Mouse (Mus musculus): Measurements from ENCODE around the gene D930048N14Rik. TPM values are rescaled to one million over a fixed set of nuclear protein-coding genes. Genes with fewer than 3 reads are reported as not detected.
"Not testable (repeated sequence)": the region's sequence is repeated elsewhere in the genome, so short reads cannot be mapped to it uniquely, and the experiment has no call there.

The D930048N14Rik gene
- 2.4 and 3.8 TPM in 2 replicates for polyA plus RNA-seq (2014; fragmentation: Nextera tagmentation; extraction: Ambion mirVana)

DNA sequence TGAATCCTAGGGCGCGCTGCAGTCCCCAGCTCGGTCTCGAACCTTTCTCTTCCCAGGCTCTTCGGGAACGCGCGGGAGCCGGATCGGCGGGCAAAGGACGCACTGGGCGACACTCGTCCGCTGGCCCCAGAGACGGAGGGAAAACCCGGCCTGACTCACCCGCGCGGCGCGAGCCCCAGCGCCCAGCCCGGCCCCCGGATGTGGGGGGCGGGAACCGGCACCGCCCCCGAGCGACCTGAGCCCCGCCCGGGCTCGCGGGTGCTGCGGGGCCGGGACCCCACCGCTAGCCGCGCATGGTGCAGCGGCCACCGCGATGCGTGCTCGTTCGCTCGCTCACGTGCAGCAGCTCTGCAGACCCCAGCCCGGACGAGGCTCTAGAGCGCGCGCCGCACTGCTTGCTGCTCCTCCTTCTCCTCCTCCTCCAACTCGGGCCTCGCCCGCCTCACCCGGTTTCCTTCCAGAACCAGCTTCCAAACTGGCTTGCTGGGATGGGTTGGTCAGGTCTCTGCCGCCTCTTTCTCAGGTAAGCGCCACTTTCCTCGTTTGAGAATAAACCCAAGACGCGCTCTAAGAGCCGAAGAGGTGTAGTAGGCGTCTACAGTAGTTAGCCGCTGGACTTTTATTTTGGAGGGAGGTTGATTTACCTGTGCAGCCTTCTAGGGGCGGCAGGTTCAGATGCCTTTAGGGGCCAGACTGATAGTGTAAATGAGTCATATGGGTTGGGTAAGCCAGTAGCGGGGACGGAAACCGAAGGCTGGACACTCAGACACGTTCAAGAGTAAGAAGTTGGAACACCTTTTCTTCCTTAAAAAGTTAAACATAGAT, at the start of gene D930048N14Rik, which contains the start of gene N4bp3:
Gene D930048N14Rik, plus strand, starts transcription at position 264 of the 825 bp plus-strand sequence.
Gene N4bp3, minus strand, starts transcription at position 152 of the 825 bp plus-strand sequence.
- Histone ChIP-seq H3K4me1 (ENCODE audit: control insufficient read depth, insufficient read depth, low read length) (peaks cover 28% of the 10 kb centered on the region; the same call in 1 of the 2 replicates), H3K4me3 (ENCODE audit: low read length) (peak within 1 kb of the TSS; percentile 47)
- under 1% methylated on average over 57 of the region's 70 CpGs for WGBS

DNA sequence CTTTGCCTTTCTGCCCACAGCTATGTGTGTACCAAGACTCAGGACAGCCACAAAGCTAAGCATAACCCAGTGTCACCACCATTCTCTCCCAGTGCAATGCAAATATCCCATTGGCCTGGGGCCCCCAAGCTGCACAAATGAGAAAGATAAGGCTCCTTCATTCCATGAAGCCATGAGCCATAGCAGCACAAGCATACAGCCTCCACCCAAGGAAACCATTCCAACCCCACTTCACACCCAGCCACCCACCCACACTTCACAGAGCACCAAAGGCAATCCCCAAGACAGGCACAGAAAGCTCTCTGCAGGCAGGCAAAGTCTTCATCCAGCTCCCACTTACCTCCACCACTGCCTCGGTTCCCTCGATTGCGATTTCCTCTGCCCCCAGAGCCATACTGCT, 48.5 kb upstream of the D930048N14Rik start:
- H3K4me2 ChIP-seq (replicated peaks; ENCODE audit: low read depth, low read length), result no peak overlapping the region
- no peak overlapping the region for H3K27ac ChIP-seq (ENCODE audit: low read depth, low read length)
- H3K9me3 ChIP-seq (ENCODE audit: control insufficient read depth, low read length), result no peaks in the 10 kb centered on the region
- H3K4me3 ChIP-seq (ENCODE audit: low read length), result no peak overlapping the region
- WGBS, result 80% methylated on average over 3 of the region's 3 CpGs
- peaks cover 84% of the 10 kb centered on the region for H3K36me3 ChIP-seq (ENCODE audit: control insufficient read depth, insufficient read depth, low read length)
- H3K27me3 ChIP-seq (ENCODE audit: control insufficient read depth, insufficient read depth, low read length), result no peaks in the 10 kb centered on the region
- H3K9ac ChIP-seq (ENCODE audit: low read depth, low read length), result no peak overlapping the region
- no peak for ATAC-seq (ENCODE audit: low FRiP score, low TSS enrichment)
- peaks cover 18% of the 10 kb centered on the region for H3K4me1 ChIP-seq (ENCODE audit: control insufficient read depth, insufficient read depth, low read length)

More for the DNA sequence above, at the start of gene D930048N14Rik, which contains the start of gene N4bp3:
- Histone ChIP-seq H3K9ac (ENCODE audit: low read depth, low read length) (peak within 1 kb of the TSS; percentile 74), H3K4me2 (replicated peaks; ENCODE audit: low read depth, low read length) (peak within 1 kb of the TSS; percentile 97), H3K9me3 (ENCODE audit: control insufficient read depth, low read length) (no peaks in the 10 kb centered on the region), H3K36me3 (ENCODE audit: control insufficient read depth, insufficient read depth, low read length) (no peaks in the 10 kb centered on the region; the same call in 1 of the 2 replicates), H3K27ac (ENCODE audit: low read depth, low read length) (peak within 1 kb of the TSS; percentile 68), H3K27me3 (ENCODE audit: control insufficient read depth, insufficient read depth, low read length) (no peaks in the 10 kb centered on the region)
- peak; percentile 80 for ATAC-seq (ENCODE audit: low FRiP score, low TSS enrichment)

DNA sequence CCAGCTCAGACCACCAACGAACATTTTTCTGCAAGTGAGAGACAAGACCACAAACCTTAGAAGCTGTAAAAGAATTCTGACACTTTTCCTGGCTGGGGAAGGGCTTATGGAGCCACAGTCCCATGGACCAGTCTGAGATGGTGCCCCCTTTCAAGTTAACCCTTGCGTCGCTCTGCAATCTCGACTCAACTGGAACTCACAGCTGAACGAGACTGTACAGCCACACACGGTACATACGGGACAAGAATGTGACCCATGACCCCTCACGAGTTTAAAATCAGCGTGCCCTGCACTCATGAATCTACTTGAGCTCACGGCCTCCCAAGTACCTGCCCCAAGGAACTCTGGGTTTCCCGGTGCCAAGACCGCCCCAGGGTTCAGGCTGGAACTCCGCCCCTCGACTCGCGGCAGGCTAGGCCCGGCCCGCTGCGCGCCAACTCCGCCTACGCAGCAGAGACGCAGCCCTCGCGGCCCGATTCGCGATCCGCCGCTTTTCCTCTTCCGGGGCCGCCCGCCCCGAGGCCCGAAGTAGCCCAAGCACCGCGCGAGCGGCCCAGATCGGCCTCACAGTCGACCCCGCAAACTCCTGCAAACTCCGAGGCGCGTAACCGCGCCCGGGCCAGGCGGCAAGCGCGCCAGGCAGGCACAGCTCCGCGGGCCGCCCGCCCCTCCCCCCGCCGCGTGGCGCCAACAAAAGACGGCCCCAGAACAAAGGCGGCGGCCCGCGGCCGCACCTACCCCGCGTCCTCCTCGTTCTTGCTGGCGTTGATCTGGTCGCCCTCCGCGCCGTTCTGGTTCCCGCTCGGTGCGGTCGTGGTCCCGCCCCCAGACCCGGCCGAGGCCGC, 44.9 kb upstream of the D930048N14Rik start:
- Histone ChIP-seq H3K27me3 (ENCODE audit: control insufficient read depth, insufficient read depth, low read length) (no peaks in the 10 kb centered on the region), H3K4me3 (ENCODE audit: low read length) (peak overlapping the region; percentile 97), H3K27ac (ENCODE audit: low read depth, low read length) (peak overlapping the region; percentile 97), H3K4me1 (ENCODE audit: control insufficient read depth, insufficient read depth, low read length) (peaks cover 18% of the 10 kb centered on the region), H3K9me3 (ENCODE audit: control insufficient read depth, low read length) (no peaks in the 10 kb centered on the region), H3K9ac (ENCODE audit: low read depth, low read length) (peak overlapping the region; percentile 95), H3K4me2 (replicated peaks; ENCODE audit: low read depth, low read length) (peak overlapping the region; percentile 87), H3K36me3 (ENCODE audit: control insufficient read depth, insufficient read depth, low read length) (peaks cover 48% of the 10 kb centered on the region)
- ATAC-seq (ENCODE audit: low FRiP score, low TSS enrichment), result peak; percentile 77
- WGBS, result under 1% methylated on average over 73 of the region's 81 CpGs

DNA sequence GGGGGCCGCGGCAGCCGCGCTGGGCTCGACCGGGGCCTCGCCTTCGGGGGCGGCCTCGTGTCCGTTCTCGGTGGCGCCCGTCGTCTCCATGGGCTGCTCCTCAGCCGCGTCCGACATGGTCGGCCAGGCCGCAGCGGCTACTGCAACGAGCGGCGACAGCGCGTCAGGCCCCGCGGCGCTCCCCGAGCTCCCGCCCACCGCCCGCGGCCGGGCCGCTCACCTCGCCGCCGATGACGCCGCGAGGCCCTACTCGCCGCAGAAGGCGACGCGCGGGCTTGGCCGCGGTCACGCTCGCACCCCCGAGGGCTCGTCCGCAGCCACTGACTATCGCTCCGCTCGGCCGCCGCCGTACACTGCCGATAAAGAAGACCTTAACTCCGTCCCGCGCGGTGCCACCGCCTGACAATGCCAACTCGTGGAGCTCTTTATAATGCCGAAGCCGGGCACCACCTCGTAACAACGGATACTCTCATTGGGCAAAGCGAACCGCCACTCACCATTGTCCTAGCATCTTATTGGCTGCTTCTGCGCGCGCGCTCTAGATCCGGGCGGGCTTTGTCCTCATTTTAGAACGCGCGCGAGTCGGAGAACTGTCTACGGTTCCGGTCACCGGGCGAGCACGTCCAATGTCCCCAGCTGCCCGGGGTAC, 44.2 kb upstream of the D930048N14Rik start, which contains the start of gene Hnrnpab:
Gene Hnrnpab, minus strand, starts transcription at position 401 of the 649 bp plus-strand sequence.
- ATAC-seq (ENCODE audit: low FRiP score, low TSS enrichment), result peak; percentile 95
- H3K27me3 ChIP-seq (ENCODE audit: control insufficient read depth, insufficient read depth, low read length), result no peaks in the 10 kb centered on the region
- WGBS, result under 1% methylated on average over 91 of the region's 91 CpGs
- H3K9ac ChIP-seq (ENCODE audit: low read depth, low read length), result peak within 1 kb of the TSS; percentile 95
- H3K27ac ChIP-seq (ENCODE audit: low read depth, low read length), result peak within 1 kb of the TSS; percentile 97
- H3K4me2 ChIP-seq (replicated peaks; ENCODE audit: low read depth, low read length), result peak within 1 kb of the TSS; percentile 87
- H3K9me3 ChIP-seq (ENCODE audit: control insufficient read depth, low read length), result no peaks in the 10 kb centered on the region
- H3K4me1 ChIP-seq (ENCODE audit: control insufficient read depth, insufficient read depth, low read length), result peaks cover 17% of the 10 kb centered on the region
- peaks cover 41% of the 10 kb centered on the region for H3K36me3 ChIP-seq (ENCODE audit: control insufficient read depth, insufficient read depth, low read length)
- peak within 1 kb of the TSS; percentile 97 for H3K4me3 ChIP-seq (ENCODE audit: low read length)

DNA sequence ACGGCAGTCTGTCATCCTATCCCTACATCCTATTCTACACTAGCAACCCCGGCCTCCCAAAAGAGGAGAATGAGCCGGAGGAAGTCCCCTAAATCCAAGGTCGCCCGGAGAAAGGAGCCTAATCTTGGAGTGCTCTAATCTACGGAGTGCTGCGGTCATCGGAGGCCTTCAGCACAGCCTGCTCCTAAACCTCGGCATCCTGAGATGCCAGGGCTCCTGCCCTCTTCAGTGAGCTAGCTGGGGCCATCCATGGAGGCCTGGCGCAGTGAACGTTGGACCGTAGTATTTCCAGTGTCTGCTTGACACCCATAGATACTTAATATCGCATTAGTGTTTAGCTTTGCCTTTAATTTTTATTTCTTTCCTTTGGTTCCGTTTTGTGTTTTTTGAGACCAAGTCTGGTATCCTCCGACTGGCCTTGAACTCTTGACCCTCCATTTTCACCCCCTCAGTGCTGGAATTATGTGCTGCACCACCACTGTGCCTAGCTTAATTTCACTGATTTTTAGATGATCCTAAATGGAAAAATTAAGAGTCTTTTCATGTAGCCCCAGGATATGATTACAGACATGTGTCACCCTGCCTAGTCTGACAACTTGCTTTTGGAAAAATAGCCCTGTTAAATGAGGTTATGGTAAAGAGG, 43.5 kb upstream of the D930048N14Rik start:
- H3K4me1 ChIP-seq (ENCODE audit: control insufficient read depth, insufficient read depth, low read length), result peaks cover 14% of the 10 kb centered on the region
- peak overlapping the region; percentile 70 for H3K9ac ChIP-seq (ENCODE audit: low read depth, low read length)
- WGBS, result 6% methylated on average over 15 of the region's 15 CpGs
- H3K27me3 ChIP-seq (ENCODE audit: control insufficient read depth, insufficient read depth, low read length), result no peaks in the 10 kb centered on the region
- ATAC-seq (ENCODE audit: low FRiP score, low TSS enrichment), result peak; percentile 43; the same call in 1 of the 2 replicates
- H3K27ac ChIP-seq (ENCODE audit: low read depth, low read length), result peak overlapping the region; percentile 89
- H3K36me3 ChIP-seq (ENCODE audit: control insufficient read depth, insufficient read depth, low read length), result peaks cover 34% of the 10 kb centered on the region
- peak overlapping the region; percentile 97 for H3K4me3 ChIP-seq (ENCODE audit: low read length)
- H3K9me3 ChIP-seq (ENCODE audit: control insufficient read depth, low read length), result no peaks in the 10 kb centered on the region
- H3K4me2 ChIP-seq (replicated peaks; ENCODE audit: low read depth, low read length), result peak overlapping the region; percentile 66

DNA sequence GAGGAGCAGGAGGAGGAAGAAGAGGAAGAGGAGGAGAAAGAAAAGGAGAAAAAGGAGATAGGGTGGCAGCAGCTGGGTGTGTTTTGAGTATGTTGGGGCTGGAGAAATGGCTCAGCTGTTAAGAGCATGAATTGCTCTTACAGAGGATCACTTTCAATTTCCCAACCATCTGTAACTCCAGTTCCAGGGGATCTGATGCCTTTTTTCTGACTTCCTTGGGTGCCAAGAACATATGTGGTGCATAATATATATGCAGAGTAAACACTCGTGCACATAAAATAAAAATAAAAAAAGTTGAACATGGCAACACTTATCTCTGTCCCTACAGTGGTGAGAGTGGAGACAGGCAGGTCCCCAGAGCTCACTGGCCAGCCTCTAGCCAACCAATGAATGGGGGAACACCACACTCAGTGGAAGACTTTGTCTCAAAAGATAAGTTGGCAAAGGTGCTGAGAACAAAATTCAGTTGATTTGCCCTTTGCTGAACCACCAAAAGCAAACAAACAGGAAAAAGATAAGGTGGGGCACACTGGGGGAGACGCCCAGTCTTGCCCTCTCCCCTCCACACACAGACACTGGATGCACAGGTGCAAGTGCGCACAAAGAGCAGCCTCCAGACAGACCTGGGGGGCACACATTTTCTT, 41.4 kb upstream of the D930048N14Rik start:
- no peak overlapping the region for H3K9ac ChIP-seq (ENCODE audit: low read depth, low read length)
- no peak overlapping the region for H3K4me3 ChIP-seq (ENCODE audit: low read length)
- H3K27me3 ChIP-seq (ENCODE audit: control insufficient read depth, insufficient read depth, low read length), result no peaks in the 10 kb centered on the region
- H3K27ac ChIP-seq (ENCODE audit: low read depth, low read length), result no peak overlapping the region
- peaks cover 12% of the 10 kb centered on the region for H3K36me3 ChIP-seq (ENCODE audit: control insufficient read depth, insufficient read depth, low read length)
- 80% methylated on average over 3 of the region's 3 CpGs for WGBS
- H3K4me2 ChIP-seq (replicated peaks; ENCODE audit: low read depth, low read length), result no peak overlapping the region
- H3K9me3 ChIP-seq (ENCODE audit: control insufficient read depth, low read length), result no peaks in the 10 kb centered on the region
- ATAC-seq (ENCODE audit: low FRiP score, low TSS enrichment), result no peak
- peaks cover 7% of the 10 kb centered on the region for H3K4me1 ChIP-seq (ENCODE audit: control insufficient read depth, insufficient read depth, low read length)

DNA sequence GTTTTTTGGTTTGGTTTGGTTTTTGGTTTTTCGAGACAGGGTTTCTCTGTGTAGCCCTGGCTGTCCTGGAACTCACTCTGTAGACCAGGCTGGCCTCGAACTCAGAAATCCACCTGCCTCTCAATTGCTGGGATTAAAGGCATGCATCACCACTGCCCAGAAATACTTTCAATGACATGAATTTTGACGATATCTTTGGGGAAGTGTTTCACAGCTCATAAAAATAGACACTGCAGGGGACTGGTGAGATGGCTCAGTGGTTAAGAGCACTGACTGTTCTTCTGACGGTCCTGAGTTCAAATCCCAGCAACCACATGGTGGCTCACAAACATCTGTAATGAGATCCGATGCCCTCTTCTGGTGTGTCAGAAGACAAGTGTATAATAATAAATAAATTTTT, 40.8 kb upstream of the D930048N14Rik start:
- not testable (repeated sequence) for H3K4me2 ChIP-seq (replicated peaks; ENCODE audit: low read depth, low read length); H3K9me3 ChIP-seq (ENCODE audit: control insufficient read depth, low read length); H3K36me3 ChIP-seq (ENCODE audit: control insufficient read depth, insufficient read depth, low read length); H3K4me1 ChIP-seq (ENCODE audit: control insufficient read depth, insufficient read depth, low read length); H3K27ac ChIP-seq (ENCODE audit: low read depth, low read length); H3K27me3 ChIP-seq (ENCODE audit: control insufficient read depth, insufficient read depth, low read length); ATAC-seq (ENCODE audit: low FRiP score, low TSS enrichment); H3K4me3 ChIP-seq (ENCODE audit: low read length); H3K9ac ChIP-seq (ENCODE audit: low read depth, low read length)
- 84% methylated on average over 5 of the region's 5 CpGs for WGBS

DNA sequence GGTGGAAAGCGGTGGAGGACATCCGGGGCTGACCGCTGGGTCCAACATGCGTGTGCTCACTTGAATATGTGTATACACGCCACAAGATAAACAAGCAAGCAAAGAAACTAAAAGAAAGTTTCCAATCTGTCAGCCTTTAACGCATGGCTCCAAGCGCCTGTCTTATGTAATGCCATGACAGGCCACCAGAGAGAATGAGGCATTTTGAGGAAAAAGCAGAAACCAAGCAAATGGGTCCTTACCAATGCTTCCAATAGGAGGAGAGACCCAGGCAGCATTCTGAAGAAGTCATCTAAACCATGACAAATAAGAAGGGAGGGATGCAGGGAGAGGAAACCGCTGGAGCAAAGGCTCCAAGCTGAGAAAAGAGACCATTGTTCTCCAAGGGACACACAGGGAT, 36.5 kb upstream of the D930048N14Rik start:
- H3K4me1 ChIP-seq (ENCODE audit: control insufficient read depth, insufficient read depth, low read length), result peaks cover 6% of the 10 kb centered on the region
- H3K36me3 ChIP-seq (ENCODE audit: control insufficient read depth, insufficient read depth, low read length), result no peaks in the 10 kb centered on the region
- no peak overlapping the region for H3K4me3 ChIP-seq (ENCODE audit: low read length)
- H3K9me3 ChIP-seq (ENCODE audit: control insufficient read depth, low read length), result no peaks in the 10 kb centered on the region
- H3K27ac ChIP-seq (ENCODE audit: low read depth, low read length), result no peak overlapping the region
- H3K4me2 ChIP-seq (replicated peaks; ENCODE audit: low read depth, low read length), result no peak overlapping the region
- no peak for ATAC-seq (ENCODE audit: low FRiP score, low TSS enrichment)
- 83% methylated on average over 8 of the region's 8 CpGs for WGBS
- H3K27me3 ChIP-seq (ENCODE audit: control insufficient read depth, insufficient read depth, low read length), result no peaks in the 10 kb centered on the region
- H3K9ac ChIP-seq (ENCODE audit: low read depth, low read length), result no peak overlapping the region
